Mouse (Mus musculus) ES-Bruce4 (cell line): Measurements from ENCODE around the gene Lair1. TPM values are rescaled to one million over a fixed set of nuclear protein-coding genes. Genes with fewer than 3 reads are reported as not detected.

Experiments used
- H3K27ac ChIP-seq: 2 replicates; pipeline ENCODE4 v1.5.1; 2012; ENCODE audit warnings: low read length, inconsistent platforms; ENCODE audit not compliant: insufficient read depth
- H3K27me3 ChIP-seq: 2 replicates; pipeline ENCODE4 v1.6.1; 2012; ENCODE audit warnings: mild to moderate bottlenecking, low read length, inconsistent platforms; ENCODE audit not compliant: control insufficient read depth, poor library complexity, insufficient read depth, severe bottlenecking
- H3K36me3 ChIP-seq: 2 replicates; pipeline ENCODE4 v1.6.1; 2012; ENCODE audit warnings: inconsistent platforms, mild to moderate bottlenecking, low read length, moderate library complexity; ENCODE audit not compliant: control insufficient read depth, poor library complexity, insufficient read depth, severe bottlenecking
- H3K4me1 ChIP-seq: one replicate; pipeline ENCODE4 v1.8.1; 2011; ENCODE audit warnings: low read length; ENCODE audit not compliant: control insufficient read depth, insufficient read depth
- H3K4me3 ChIP-seq: 2 replicates; pipeline ENCODE4 v1.5.1; 2011; ENCODE audit warnings: low read depth, mild to moderate bottlenecking, low read length
- H3K9ac ChIP-seq: 2 replicates; pipeline ENCODE4 v1.6.1; 2012; ENCODE audit warnings: low read depth, mild to moderate bottlenecking, inconsistent platforms; ENCODE audit not compliant: poor library complexity, severe bottlenecking
- H3K9me3 ChIP-seq: replicated peaks from 2 replicates; pipeline ENCODE4 v1.6.1; 2012; ENCODE audit warnings: mild to moderate bottlenecking, low read length, inconsistent platforms; ENCODE audit not compliant: control insufficient read depth, poor library complexity, insufficient read depth, severe bottlenecking
- CTCF ChIP-seq: IDR thresholded peaks from one replicate; pipeline ENCODE4 v1.8.1; 2011; ENCODE audit warnings: low read depth, low read length
- EP300 ChIP-seq: IDR thresholded peaks from 2 replicates; pipeline ENCODE4 v1.6.1; 2011; ENCODE audit warnings: low read depth, low read length; ENCODE audit not compliant: insufficient read depth
- POLR2A ChIP-seq: IDR thresholded peaks from one replicate; pipeline ENCODE4 v1.8.1; 2011; ENCODE audit warnings: low read length; ENCODE audit not compliant: insufficient read depth
- polyA plus RNA-seq: library from polyadenylated mRNA; stranded (reverse); fragments of >200 nt; gene quantifications from 2 replicates; pipeline ENCODE4 v1.2.4, GENCODE M21; 2011; ENCODE audit warnings: low read depth; ENCODE audit not compliant: missing spikeins, insufficient read depth, insufficient read length

Gene Lair1
- polyA plus RNA-seq, 1 experiment = 0.21 TPM

DNA sequence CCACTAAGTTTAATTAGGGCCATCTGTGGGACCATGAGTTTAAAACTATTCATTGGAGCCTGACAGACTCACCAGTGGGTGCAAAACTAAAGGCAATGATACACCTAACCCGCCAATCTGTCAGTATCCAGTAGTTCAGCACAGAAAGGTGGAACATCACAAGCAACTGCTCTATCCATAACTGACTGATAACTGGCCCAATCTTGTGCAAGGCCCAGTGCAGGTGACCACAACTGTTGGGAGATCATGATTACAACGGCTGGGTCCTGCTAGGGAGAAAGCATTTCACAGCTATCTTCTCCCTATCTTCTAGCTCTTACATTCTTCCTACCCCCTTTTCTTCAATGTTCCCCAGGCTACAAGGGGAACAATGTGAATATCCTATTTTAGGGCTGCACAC lies 25.7 kb upstream of the Lair1 start:
- Histone ChIP-seq H3K27ac (no peak overlapping the region), H3K9me3 (no peaks in the 10 kb centered on the region), H3K4me3 (no peak overlapping the region), H3K4me1 (no peaks in the 10 kb centered on the region), H3K36me3 (no peaks in the 10 kb centered on the region), H3K9ac (no peak overlapping the region), H3K27me3 (no peaks in the 10 kb centered on the region; the same call in 1 of the 2 replicates)
- TF ChIP-seq EP300 (no peak), POLR2A (no peak), CTCF (no peak)

DNA sequence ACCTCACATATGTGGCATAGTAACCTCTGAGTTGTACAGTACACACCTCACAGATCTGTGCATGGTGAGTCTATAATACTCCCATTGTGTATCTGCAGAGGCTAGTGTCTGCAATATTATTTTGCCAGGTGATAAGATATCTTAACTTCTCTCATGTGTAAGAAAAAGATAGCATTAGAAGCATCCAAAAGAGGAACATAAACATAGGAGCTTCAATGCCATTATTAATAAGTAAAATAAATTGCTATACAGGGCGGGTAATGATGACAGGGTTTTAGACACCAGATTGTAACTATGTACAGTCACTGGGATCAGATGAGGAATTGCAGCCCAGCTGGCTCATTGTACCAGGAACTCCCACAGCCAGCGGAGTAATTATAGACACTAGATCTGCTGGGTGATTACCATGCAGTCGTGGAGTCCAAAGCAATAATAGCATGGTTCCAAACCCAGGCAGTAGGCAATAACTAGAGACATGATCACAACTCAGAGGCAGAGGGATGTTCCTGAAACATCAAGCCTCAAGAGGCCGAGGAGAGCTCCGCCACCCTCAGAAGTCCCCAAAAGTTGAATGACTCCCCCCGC lies 25.0 kb upstream of the Lair1 start:
- Histone ChIP-seq H3K9me3 (no peaks in the 10 kb centered on the region), H3K27me3 (no peaks in the 10 kb centered on the region; the same call in 1 of the 2 replicates), H3K9ac (no peak overlapping the region), H3K4me3 (no peak overlapping the region), H3K4me1 (no peaks in the 10 kb centered on the region), H3K36me3 (no peaks in the 10 kb centered on the region), H3K27ac (no peak overlapping the region)
- no peak for TF ChIP-seq CTCF
- no peak for TF ChIP-seq EP300
- no peak for TF ChIP-seq POLR2A

DNA sequence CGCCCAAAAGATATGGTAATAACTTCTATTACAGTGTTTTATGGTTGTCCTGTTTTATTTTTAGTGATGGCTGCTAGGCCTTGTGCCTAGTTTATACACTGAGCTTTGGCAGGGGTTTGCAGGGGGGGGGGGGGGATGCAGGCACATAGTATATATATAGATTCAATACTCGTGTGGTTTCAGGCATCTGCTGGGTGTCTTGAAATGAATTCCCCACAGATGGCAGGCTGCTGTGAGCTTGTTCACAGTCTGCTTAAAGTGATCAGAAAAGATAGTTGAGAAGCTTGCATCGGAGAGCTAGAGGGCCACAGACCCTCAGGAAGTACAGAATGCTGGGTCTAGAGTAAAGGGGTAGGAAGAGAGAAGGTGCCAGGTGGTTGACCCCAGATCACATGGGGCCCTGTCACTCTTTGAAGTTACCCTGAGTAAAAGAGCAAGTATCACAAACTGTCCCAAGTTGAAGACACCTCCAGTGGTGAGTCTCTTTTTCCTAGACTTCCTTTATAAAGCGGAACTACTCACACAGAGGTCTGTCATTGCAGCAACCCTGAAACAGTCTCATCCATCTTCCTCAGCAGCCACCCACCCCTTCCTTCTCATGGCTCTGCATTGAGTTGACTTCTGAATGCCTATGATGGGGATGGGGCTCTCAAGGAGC lies 24.4 kb upstream of the Lair1 start:
- H3K36me3 ChIP-seq = no peaks in the 10 kb centered on the region
- H3K27me3 ChIP-seq = no peaks in the 10 kb centered on the region; the same call in 1 of the 2 replicates
- no peak overlapping the region for H3K27ac ChIP-seq
- H3K4me3 ChIP-seq = no peak overlapping the region
- no peak overlapping the region for H3K9ac ChIP-seq
- H3K4me1 ChIP-seq = no peaks in the 10 kb centered on the region
- no peak for TF ChIP-seq CTCF
- TF ChIP-seq EP300 = no peak
- no peak for TF ChIP-seq POLR2A
- H3K9me3 ChIP-seq = no peaks in the 10 kb centered on the region

DNA sequence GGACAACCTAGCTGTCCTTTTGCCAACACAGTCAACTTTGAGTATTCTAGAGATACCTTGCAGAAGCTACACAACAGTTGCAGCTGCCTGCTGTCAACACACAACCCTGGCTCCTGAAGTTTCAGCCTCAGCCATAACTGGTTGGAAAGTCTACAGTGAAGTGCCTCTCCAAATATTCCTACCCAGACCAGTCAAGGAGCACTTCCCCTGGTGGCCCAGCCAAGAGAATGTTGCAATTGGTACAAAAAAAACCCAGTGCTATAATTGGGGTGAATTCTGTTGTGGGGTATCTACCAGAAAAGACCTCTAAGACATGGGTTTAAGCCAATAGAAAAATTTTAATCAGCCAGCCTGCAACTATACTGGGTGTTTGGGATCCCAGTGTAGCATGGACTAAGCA lies 22.6 kb upstream of the Lair1 start:
- Histone ChIP-seq H3K4me3 (no peak overlapping the region), H3K4me1 (no peaks in the 10 kb centered on the region), H3K9ac (no peak overlapping the region), H3K27ac (no peak overlapping the region), H3K9me3 (no peaks in the 10 kb centered on the region), H3K36me3 (no peaks in the 10 kb centered on the region), H3K27me3 (no peaks in the 10 kb centered on the region; the same call in 1 of the 2 replicates)
- TF ChIP-seq POLR2A = no peak
- TF ChIP-seq CTCF = no peak
- TF ChIP-seq EP300 = no peak

DNA sequence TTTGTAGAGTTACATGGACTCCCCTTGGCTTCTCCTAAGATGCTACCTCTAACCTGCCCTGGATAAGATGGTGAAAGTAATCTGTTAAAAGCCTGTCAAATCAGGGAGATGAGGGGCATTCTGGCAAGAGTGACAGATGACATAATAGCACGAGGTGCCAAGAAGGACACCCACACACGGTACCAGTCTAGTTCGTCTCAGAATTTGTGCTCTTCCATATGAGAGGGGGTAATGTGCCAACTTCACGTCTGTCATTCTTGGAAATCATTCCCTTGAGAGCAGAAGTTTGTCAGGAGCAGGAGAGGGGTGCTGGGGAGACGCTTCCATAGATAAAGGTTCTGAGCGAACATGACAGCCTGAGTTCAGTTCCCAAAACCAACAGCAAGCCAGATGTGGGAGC lies 21.2 kb upstream of the Lair1 start:
- Histone ChIP-seq H3K9ac (no peak overlapping the region), H3K4me1 (no peaks in the 10 kb centered on the region), H3K27ac (no peak overlapping the region), H3K36me3 (no peaks in the 10 kb centered on the region), H3K4me3 (no peak overlapping the region), H3K9me3 (no peaks in the 10 kb centered on the region), H3K27me3 (no peaks in the 10 kb centered on the region; the same call in 1 of the 2 replicates)
- no peak for TF ChIP-seq EP300
- TF ChIP-seq POLR2A = no peak
- TF ChIP-seq CTCF = no peak

DNA sequence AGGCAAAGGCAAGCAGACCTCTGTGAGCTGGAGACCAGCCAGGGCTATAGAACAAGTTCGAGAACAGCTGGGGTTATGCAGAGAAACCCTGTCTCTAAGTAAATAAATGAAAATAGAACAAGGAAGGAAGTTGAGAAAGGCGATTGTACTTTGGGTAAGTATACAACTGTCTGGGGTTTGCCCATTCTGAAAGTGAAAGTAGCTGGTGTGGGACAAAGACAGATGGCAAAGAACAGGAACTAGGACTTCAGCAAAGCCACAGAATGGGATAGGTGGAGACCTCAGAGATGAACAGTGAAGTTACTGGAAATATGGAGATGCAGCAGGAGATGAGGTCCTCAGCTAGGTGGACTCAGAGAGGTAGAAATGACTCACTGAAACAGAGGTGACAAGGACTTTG lies 19.8 kb upstream of the Lair1 start:
- no peak for TF ChIP-seq POLR2A
- no peak for TF ChIP-seq CTCF
- TF ChIP-seq EP300 = no peak
- H3K4me3 ChIP-seq = no peak overlapping the region
- H3K36me3 ChIP-seq = no peaks in the 10 kb centered on the region
- no peak overlapping the region for H3K9ac ChIP-seq
- H3K27me3 ChIP-seq = no peaks in the 10 kb centered on the region; the same call in 1 of the 2 replicates
- H3K4me1 ChIP-seq = no peaks in the 10 kb centered on the region
- H3K9me3 ChIP-seq = no peaks in the 10 kb centered on the region
- H3K27ac ChIP-seq = no peak overlapping the region
